Mouse (Mus musculus): ENCODE data around the gene Rxfp4.

DNA sequence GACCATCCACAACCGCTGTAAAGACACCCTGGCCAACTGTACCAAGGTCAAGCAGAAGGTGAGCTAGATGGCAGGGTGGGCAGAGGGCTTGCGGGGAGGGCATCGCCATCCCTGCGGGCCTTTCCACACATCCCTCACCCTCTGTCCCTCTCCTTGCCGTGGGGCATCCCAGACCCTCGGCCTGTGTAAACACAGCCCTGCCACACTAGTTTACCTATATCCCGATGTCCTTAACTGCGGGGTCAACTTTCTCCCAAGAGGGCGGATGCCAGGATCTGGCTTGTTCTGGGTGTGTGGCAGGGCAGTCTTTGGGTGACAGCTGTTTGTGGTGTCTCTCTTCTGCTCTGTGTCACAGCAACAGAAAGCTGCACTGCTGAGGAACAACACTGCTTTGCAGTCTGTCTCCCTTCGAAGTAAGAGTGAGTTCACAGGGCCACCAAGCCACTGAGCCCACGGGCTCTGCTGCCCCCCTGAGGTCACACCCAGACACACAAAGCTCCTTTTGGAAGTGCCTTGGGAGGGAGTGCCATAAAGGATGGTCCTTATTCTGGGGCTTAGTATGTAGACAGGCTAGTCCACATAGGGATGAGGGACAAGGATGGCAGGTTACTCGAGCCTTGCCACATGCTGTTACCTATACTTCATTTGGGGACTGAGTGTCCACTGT lies 20.9 kb downstream of the Rxfp4 start:
- no peak for TF ChIP-seq CHD2 (IDR thresholded peaks at IDR 0.05; ENCODE audit: low read depth, low read length)
- no peak for TF ChIP-seq ZC3H11A (IDR thresholded peaks at IDR 0.05; ENCODE audit: borderline replicate concordance, low read depth, low read length)

Data from ES-E14 (cell line).